Mouse (Mus musculus) cerebellum, adult 18-20 months (tissue): ENCODE measurements around the gene Magi1.

Source experiments
- DNase-seq, 2 experiments: peaks; one replicate each; pipeline ENCODE4 v3.0.0; 2021

Magi1 gene

GRCm38 (mm10) chr6:94103581-94103980, 180.1 kb downstream of the Magi1 start:
- DNase-seq: no peak

DNA sequence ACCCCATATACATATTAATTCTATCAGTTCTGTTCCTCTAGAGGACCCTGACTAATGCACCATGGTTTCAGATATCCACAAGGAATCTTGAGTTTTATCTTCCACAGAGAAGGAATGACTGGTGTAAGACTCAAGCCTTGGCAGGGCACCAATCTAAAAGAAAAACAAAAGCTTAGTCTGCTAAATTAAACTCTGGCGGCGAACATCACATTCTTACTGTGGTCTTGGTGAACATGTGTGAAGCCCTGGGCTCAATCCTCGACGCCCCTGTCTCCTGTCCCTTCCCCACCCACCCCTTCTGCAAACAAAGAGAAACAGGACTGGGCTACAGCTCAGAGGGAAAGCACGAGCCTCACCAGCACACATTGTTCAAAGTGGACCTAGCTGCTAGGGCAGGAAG, 182.5 kb downstream of the Magi1 start:
- DNase-seq: no peak

GRCm38 (mm10) chr6:94094924-94095685, 188.6 kb downstream of the Magi1 start:
- no peak for DNase-seq

- no peak for DNase-seq
These were observed 190.6 kb downstream of the Magi1 start for GRCm38 (mm10) chr6:94092969-94093597.

- DNase-seq: no peak
These were observed 191.2 kb downstream of the Magi1 start for GRCm38 (mm10) chr6:94092500-94092899.

DNA sequence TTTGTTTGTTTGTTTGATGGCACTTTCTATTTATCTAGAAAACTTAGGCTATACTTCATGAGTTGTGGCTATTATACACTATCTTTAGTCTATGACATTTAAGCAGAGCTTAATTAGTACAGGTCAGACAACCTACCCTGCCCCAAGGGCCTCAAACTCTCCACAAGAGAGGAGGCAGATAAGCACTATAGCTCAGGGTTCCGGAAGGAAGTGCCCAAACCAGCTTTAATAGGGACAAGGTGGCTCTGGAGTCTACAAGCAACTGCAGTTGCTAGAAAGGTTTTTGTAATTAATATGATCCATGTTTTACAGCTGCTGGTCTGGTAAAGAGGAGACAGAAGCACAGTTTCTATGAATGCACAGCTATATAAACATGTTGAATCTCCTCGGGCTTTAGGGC, 196.9 kb downstream of the Magi1 start:
- no peak for DNase-seq

- no peak for DNase-seq
These were observed 199.0 kb downstream of the Magi1 start for GRCm38 (mm10) chr6:94084752-94085151.

GRCm38 (mm10) chr6:94083459-94083858, 200.3 kb downstream of the Magi1 start:
- no peak for DNase-seq

GRCm38 (mm10) chr6:94080933-94081545, 202.7 kb downstream of the Magi1 start:
- DNase-seq: peak; percentile 74 to 84

- DNase-seq: no peak
These were observed 204.8 kb downstream of the Magi1 start for GRCm38 (mm10) chr6:94078934-94079333.

GRCm38 (mm10) chr6:94077013-94077412, 206.7 kb downstream of the Magi1 start:
- no peak for DNase-seq

GRCm38 (mm10) chr6:94075990-94076389, 207.7 kb downstream of the Magi1 start:
- DNase-seq: no peak

DNA sequence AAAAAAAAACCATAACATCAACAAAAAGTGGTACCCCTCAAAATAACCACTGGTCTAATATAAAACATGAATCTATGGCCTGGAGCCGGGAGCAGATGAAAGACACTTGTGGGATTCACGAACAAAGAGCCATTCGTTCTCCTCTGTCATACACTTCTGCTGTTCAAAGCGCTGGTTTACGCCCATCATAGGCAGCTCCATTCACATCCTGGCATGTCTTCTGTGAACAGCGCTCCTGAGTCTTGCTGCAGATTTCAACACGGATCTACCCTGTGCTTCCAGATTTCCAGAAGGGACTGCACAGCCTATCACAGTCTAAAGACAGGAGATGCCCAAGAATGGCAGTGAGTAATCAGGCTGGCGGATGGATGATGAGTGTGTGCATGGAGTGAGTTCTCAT, 208.5 kb downstream of the Magi1 start:
- no peak for DNase-seq

- DNase-seq: no peak
These were observed 212.0 kb downstream of the Magi1 start for GRCm38 (mm10) chr6:94071676-94072075.

- no peak for DNase-seq
These were observed 213.0 kb downstream of the Magi1 start for GRCm38 (mm10) chr6:94070702-94071101.

GRCm38 (mm10) chr6:94069421-94069820, 214.3 kb downstream of the Magi1 start:
- no peak for DNase-seq

GRCm38 (mm10) chr6:94067741-94068450, 215.8 kb downstream of the Magi1 start:
- no peak for DNase-seq

- no peak for DNase-seq
These were observed 218.9 kb downstream of the Magi1 start for GRCm38 (mm10) chr6:94064832-94065231.

GRCm38 (mm10) chr6:94063542-94063941, 220.2 kb downstream of the Magi1 start:
- DNase-seq: no peak

- DNase-seq: no peak
These were observed 222.2 kb downstream of the Magi1 start for GRCm38 (mm10) chr6:94061424-94061980.

DNA sequence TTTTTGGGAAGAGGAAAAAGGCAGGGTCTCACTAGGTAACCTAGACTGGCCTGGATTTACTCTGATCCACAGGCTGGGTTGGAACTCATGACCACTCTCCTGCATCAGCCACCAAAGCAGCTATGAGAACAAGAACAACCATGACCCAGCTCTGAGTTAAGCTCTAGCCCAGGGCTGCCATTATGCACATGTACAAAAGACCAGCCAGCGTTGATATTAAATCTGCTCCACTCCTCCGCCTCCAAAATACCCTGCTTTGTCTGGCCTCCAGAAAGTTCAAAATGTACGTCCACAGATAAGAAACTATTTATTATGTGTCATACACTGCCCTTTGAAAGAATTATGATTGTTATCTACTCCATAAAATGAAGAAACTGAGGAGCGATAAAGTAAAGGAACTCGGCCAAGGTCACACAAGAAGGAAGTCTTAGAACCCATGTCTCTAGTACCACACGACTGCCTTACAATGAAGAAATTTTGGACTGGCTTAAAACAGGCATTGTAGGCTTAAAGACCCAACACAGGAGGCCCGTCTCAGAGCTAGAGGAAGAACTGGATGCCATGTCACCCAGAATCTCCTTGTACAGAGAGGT, 223.0 kb downstream of the Magi1 start:
- DNase-seq: no peak

GRCm38 (mm10) chr6:94059090-94059489, 224.6 kb downstream of the Magi1 start:
- DNase-seq: no peak

- peak; percentile 39 to 54 for DNase-seq
These were observed 229.8 kb downstream of the Magi1 start for GRCm38 (mm10) chr6:94053920-94054319.
